Mouse (Mus musculus) MEL (cell line): ENCODE measurements around the gene Duox2.

Experiments used
- BHLHE40 ChIP-seq: IDR thresholded peaks from 2 replicates; pipeline ENCODE4 v1.6.1; 2012; ENCODE audit warnings: low read depth, mild to moderate bottlenecking, inconsistent platforms, low read length, improper control_type of control experiment, borderline replicate concordance
- CHD1 ChIP-seq: IDR thresholded peaks from 2 replicates; pipeline ENCODE4 v1.6.1; 2012; ENCODE audit warnings: low read depth, mild to moderate bottlenecking, inconsistent platforms, low read length, improper control_type of control experiment
- CTCF ChIP-seq, 3 experiments: IDR thresholded peaks in 2 of 3; conservative IDR thresholded peaks in 1 of 3; 2 replicates each; pipeline ENCODE4 v1.5.1; 2011 to 2012; ENCODE audit warnings: low read length in 3 of 3, low read depth in 2 of 3, mild to moderate bottlenecking in 2 of 3, improper control_type of control experiment in 1 of 3, inconsistent platforms in 1 of 3, mixed read lengths in 1 of 3, moderate library complexity in 1 of 3; ENCODE audit not compliant: control insufficient read depth in 1 of 3, insufficient read depth in 1 of 3, poor library complexity in 1 of 3, severe bottlenecking in 1 of 3
- E2F4 ChIP-seq: IDR thresholded peaks from 2 replicates; pipeline ENCODE4 v1.6.1; 2011; ENCODE audit warnings: low read depth, low read length, improper control_type of control experiment, borderline replicate concordance
- EP300 ChIP-seq, 2 experiments: IDR thresholded peaks; 2 replicates each; pipeline ENCODE4 v1.6.1; 2011; ENCODE audit warnings: improper control_type of control experiment in 2 of 2, low read length in 2 of 2, low read depth in 1 of 2, mild to moderate bottlenecking in 1 of 2
- GATA1 ChIP-seq: IDR thresholded peaks from 2 replicates; pipeline ENCODE4 v1.6.1; 2011; ENCODE audit warnings: low read depth, low read length, improper control_type of control experiment
- HCFC1 ChIP-seq: IDR thresholded peaks from 2 replicates; pipeline ENCODE4 v1.6.1; 2012; ENCODE audit warnings: low read depth, mild to moderate bottlenecking, inconsistent platforms, low read length, improper control_type of control experiment, moderate library complexity
- JUND ChIP-seq: IDR thresholded peaks from 2 replicates; pipeline ENCODE4 v1.6.1; 2011; ENCODE audit warnings: low read depth, mild to moderate bottlenecking, improper control_type of control experiment, low read length
- MAFK ChIP-seq: IDR thresholded peaks from 2 replicates; pipeline ENCODE4 v1.6.1; 2011; ENCODE audit warnings: low read depth, mild to moderate bottlenecking, low read length, improper control_type of control experiment, borderline replicate concordance
- MAX ChIP-seq: IDR thresholded peaks from 2 replicates; pipeline ENCODE4 v1.6.1; 2011; ENCODE audit warnings: low read length, improper control_type of control experiment
- NRF1 ChIP-seq: IDR thresholded peaks from 2 replicates; pipeline ENCODE4 v1.6.1; 2014; ENCODE audit warnings: low read depth, mild to moderate bottlenecking, inconsistent platforms, low read length, improper control_type of control experiment, moderate library complexity; ENCODE audit not compliant: poor library complexity, insufficient read depth, severe bottlenecking
- POLR2A ChIP-seq, 2 experiments: IDR thresholded peaks; 2 replicates each; pipeline ENCODE4 v1.6.1; 2011 to 2012; ENCODE audit warnings: low read length in 2 of 2, mild to moderate bottlenecking in 2 of 2, control low read depth in 1 of 2, improper control_type of control experiment in 1 of 2, low read depth in 1 of 2, moderate library complexity in 1 of 2; ENCODE audit not compliant: control insufficient read depth in 1 of 2, insufficient read depth in 1 of 2, poor library complexity in 1 of 2
- TAL1 ChIP-seq: IDR thresholded peaks from 2 replicates; pipeline ENCODE4 v1.6.1; 2012; ENCODE audit warnings: mild to moderate bottlenecking, inconsistent platforms, low read length, moderate library complexity, mixed read lengths

- no peak for TF ChIP-seq EP300 (IDR thresholded peaks at IDR 0.05; ENCODE audit: low read depth in 1 of 2, low read length in 2 of 2)
- no peak for TF ChIP-seq MAX
- TF ChIP-seq CTCF (IDR thresholded peaks at IDR 0.05 in 2 of 3, conservative IDR thresholded peaks at IDR 0.05 in 1 of 3; ENCODE audit: control insufficient read depth in 1 of 3, insufficient read depth in 1 of 3, low read depth in 2 of 3, low read length in 3 of 3, poor library complexity in 1 of 3, severe bottlenecking in 1 of 3) = no peak
- TF ChIP-seq POLR2A (IDR thresholded peaks at IDR 0.05; ENCODE audit: control insufficient read depth in 1 of 2, insufficient read depth in 1 of 2, low read depth in 1 of 2, low read length in 2 of 2, poor library complexity in 1 of 2) = no peak
- no peak for TF ChIP-seq NRF1
- no peak for TF ChIP-seq TAL1
- TF ChIP-seq HCFC1 = no peak
- TF ChIP-seq JUND = no peak
- TF ChIP-seq MAFK = no peak
- no peak for TF ChIP-seq E2F4
- no peak for TF ChIP-seq GATA1
- TF ChIP-seq CHD1 = no peak
- no peak for TF ChIP-seq BHLHE40
Measured at GRCm38 (mm10) chr2:122311561-122311960, 13.3 kb upstream of the Duox2 start.
